Mouse (Mus musculus): ENCODE data around the gene Gm5475. TPM values are rescaled to one million over a fixed set of nuclear protein-coding genes. Genes with fewer than 3 reads are reported as not detected.

The Gm5475 gene
- polyA plus RNA-seq, 1 experiment, result 0.03 TPM

GRCm38 (mm10) chr15:100414942-100415341 lies 7.0 kb upstream of the Gm5475 start:
- TF ChIP-seq CTCF (IDR thresholded peaks at IDR 0.05; ENCODE audit: borderline replicate concordance, extremely low read depth, insufficient read depth, insufficient read length) (no peak), POLR2A (IDR thresholded peaks at IDR 0.05; ENCODE audit: borderline replicate concordance, extremely low read depth, insufficient read depth, insufficient read length, poor library complexity, severe bottlenecking) (no peak)
- no peak for DNase-seq (ENCODE audit: low read depth)

DNA sequence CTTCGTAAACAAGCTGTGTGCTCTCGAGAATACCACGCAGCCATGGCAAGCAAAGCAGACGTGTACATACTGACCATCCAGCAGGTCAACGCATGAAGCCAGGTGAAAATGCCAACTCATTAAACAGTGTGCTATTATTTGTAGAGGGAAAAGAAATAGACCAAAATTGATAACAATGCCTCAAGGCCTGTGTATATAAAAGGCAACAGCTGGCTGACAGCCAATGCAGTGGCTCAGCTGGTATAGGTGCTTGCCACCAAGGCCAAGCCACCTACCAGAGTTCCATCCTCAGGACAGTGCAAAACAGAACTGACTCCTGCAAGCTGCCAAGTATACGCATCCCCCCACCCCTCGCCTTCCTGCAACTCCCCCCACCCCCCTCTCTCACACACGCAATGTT lies 6.3 kb upstream of the Gm5475 start:
- TF ChIP-seq POLR2A (IDR thresholded peaks at IDR 0.05; ENCODE audit: borderline replicate concordance, extremely low read depth, insufficient read depth, insufficient read length, poor library complexity, severe bottlenecking) (no peak), CTCF (IDR thresholded peaks at IDR 0.05; ENCODE audit: borderline replicate concordance, extremely low read depth, insufficient read depth, insufficient read length) (no peak)
- no peak for DNase-seq (ENCODE audit: low read depth)

DNA sequence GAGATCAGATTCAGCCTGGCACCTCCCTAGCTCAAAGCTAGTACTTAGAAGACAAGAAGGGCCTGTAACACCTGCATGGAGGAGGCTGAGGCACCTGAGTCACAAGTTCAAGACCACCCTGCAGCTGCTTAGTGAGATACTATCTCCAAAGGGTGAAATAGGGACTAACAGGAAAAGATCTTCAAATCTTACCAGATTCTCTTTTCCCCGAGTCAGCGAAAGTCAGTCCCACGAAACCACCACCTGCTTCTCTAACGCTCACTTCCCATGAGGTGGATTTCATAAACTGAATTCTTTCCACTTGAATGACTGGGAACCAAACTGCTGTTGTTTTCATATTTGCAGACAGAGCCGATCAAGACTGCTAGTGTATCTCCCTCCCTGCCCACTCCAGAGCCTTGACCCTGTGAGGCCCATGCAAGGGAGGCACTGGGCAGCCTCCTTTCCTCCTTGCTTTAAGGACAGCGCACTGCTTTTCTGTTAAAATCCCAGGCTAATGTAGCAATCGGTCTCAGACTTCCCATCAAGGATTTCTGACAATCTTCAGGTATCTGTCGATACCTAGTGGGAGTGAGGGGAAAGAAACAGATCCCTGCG lies 4.0 kb upstream of the Gm5475 start:
- DNase-seq (ENCODE audit: low read depth), result no peak
- no peak for TF ChIP-seq POLR2A (IDR thresholded peaks at IDR 0.05; ENCODE audit: borderline replicate concordance, extremely low read depth, insufficient read depth, insufficient read length, poor library complexity, severe bottlenecking)
- TF ChIP-seq CTCF (IDR thresholded peaks at IDR 0.05; ENCODE audit: borderline replicate concordance, extremely low read depth, insufficient read depth, insufficient read length), result no peak

GRCm38 (mm10) chr15:100419311-100419710 lies 2.6 kb upstream of the Gm5475 start:
- TF ChIP-seq CTCF (IDR thresholded peaks at IDR 0.05; ENCODE audit: borderline replicate concordance, extremely low read depth, insufficient read depth, insufficient read length), result no peak
- TF ChIP-seq POLR2A (IDR thresholded peaks at IDR 0.05; ENCODE audit: borderline replicate concordance, extremely low read depth, insufficient read depth, insufficient read length, poor library complexity, severe bottlenecking), result no peak
- peak; percentile 33 for DNase-seq (ENCODE audit: low read depth)

DNA sequence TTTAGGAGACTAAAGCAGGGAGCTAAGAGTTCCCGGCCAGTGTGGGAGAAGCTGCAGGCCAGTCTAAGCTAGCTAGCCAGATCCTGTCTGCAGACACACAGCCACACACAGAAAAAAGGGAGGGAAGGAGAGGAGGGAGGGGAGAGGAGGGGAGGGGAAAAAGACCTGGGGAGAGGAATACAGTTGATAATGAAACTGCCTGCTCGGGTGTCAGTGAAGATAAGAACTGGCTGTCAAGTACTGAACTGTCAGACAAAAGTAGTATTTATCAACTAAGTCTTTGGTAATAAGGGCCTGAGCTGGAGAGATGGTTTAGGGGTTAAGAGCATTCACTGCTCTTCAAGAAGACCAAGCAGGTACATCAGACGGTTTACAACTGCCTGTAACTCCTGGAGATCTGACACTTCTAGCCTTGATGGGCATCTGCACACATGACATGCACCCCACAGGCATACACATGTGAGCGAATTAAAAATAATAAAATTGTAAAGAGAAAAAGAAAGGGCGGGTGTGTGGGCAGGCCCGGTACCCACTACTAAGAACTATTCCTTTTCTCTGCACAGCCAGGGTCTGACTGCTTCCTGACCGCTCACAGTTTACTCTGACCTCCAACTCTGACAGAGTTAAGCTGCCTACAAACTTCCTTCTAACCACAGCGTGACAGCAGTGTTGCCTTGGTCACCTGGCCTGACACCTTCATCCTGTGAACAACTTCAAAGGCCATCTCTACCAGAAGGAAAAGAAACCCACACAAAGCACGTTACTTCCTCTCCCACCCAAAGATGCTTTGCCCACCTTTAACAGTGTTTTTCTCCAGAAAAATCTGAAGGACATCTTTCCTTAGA lies 1.8 kb upstream of the Gm5475 start:
- no peak for DNase-seq (ENCODE audit: low read depth)
- no peak for TF ChIP-seq POLR2A (IDR thresholded peaks at IDR 0.05; ENCODE audit: borderline replicate concordance, extremely low read depth, insufficient read depth, insufficient read length, poor library complexity, severe bottlenecking)
- no peak for TF ChIP-seq CTCF (IDR thresholded peaks at IDR 0.05; ENCODE audit: borderline replicate concordance, extremely low read depth, insufficient read depth, insufficient read length)

- TF ChIP-seq POLR2A (IDR thresholded peaks at IDR 0.05; ENCODE audit: borderline replicate concordance, extremely low read depth, insufficient read depth, insufficient read length, poor library complexity, severe bottlenecking) (no peak), CTCF (IDR thresholded peaks at IDR 0.05; ENCODE audit: borderline replicate concordance, extremely low read depth, insufficient read depth, insufficient read length) (no peak)
- DNase-seq (ENCODE audit: low read depth), result no peak
These were observed 739 bp upstream of the Gm5475 start for GRCm38 (mm10) chr15:100421059-100421757.

DNA sequence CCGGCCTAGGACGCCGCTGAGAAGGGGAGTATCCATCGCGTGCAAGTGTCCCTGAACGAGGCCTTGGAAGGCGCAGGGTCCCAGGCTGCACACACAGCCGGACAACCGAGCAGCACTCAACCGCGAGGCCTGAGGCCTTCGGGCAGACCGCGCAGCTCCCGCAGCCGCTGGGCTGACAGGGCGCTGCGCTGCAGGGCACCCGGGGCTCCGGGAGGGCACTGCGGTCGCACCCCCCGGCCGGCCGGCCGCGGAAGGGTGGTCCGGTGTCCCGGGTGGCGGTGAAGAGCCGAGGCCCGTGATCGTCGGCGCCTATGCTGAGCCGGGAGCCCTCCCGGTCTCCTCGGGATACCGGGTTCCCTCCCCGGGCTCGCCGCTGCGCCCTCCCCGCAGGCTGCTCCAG lies 529 bp downstream of the Gm5475 start:
- no peak for TF ChIP-seq POLR2A (IDR thresholded peaks at IDR 0.05; ENCODE audit: borderline replicate concordance, extremely low read depth, insufficient read depth, insufficient read length, poor library complexity, severe bottlenecking)
- TF ChIP-seq CTCF (IDR thresholded peaks at IDR 0.05; ENCODE audit: borderline replicate concordance, extremely low read depth, insufficient read depth, insufficient read length), result no peak
- peak; percentile 50 for DNase-seq (ENCODE audit: low read depth)

DNA sequence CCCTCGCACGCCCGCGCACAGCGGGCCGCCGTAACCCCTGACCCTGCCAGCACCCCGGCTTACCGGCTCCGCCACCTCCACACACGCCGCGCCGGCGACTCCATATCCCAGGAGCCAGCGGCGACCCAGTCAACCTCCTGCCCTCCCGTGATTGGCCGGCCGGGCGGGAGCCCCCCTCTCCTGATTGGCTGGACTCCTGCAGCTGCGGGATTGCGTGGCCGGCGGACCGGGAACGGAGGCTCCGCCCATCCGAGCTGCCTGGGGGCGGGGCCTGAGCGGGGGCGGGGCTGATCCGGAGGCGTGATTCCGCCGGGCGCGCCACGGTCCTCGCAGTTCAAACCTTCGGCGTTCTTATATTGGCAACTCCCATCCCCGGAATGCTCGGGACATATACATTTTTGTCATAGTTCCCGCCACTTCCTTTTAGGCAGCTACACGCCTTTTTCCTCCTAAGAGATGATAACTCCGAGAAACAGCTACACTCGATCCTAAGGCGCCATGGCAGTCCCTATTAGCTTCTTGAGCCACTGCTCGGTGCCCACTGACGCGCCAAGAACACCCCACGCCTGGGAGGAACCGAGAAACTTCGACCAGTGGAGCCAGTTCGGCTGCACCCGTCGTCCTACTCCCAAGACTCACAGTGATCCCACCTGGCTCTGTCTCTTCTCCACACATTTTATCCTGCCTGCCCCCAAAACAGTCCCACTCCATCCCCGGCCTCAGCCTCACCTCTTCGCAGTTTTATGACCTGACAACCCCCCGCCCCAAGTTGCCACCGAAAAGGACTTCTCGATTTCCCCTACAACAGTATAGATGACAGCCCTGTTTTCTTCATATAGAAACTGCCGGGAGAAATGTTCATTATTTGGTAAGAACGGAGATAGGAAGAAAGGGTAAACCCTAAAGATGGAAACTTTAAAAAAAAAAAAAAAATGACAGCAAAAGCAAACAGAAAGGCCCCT lies 1.2 kb downstream of the Gm5475 start:
- peak; percentile 97 for DNase-seq (ENCODE audit: low read depth)
- no peak for TF ChIP-seq CTCF (IDR thresholded peaks at IDR 0.05; ENCODE audit: borderline replicate concordance, extremely low read depth, insufficient read depth, insufficient read length)
- peak; percentile 89 for TF ChIP-seq POLR2A (IDR thresholded peaks at IDR 0.05; ENCODE audit: borderline replicate concordance, extremely low read depth, insufficient read depth, insufficient read length, poor library complexity, severe bottlenecking)

DNA sequence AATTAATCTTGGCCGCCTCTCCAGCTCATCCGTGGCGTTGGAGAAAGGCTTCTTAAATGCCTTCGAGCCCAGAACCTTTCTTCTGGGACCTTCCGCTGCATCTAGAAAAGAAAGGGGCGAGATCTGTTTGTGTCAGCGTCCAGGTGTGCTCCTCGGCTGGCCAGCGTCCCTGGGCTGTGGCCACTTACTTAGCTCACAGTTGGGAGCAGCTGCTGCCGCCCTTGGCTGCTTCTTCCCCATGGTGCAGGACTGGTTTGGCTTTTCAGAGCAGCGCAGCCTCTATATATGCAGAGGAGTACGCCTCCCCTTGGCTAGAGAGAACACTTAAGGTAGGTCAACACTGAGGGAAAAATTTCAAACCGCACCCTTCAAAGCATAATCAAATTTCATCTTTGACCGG lies 2.0 kb downstream of the Gm5475 start:
- TF ChIP-seq POLR2A (IDR thresholded peaks at IDR 0.05; ENCODE audit: borderline replicate concordance, extremely low read depth, insufficient read depth, insufficient read length, poor library complexity, severe bottlenecking) (no peak), CTCF (IDR thresholded peaks at IDR 0.05; ENCODE audit: borderline replicate concordance, extremely low read depth, insufficient read depth, insufficient read length) (no peak)
- no peak for DNase-seq (ENCODE audit: low read depth)

- no peak for TF ChIP-seq POLR2A (IDR thresholded peaks at IDR 0.05; ENCODE audit: borderline replicate concordance, extremely low read depth, insufficient read depth, insufficient read length, poor library complexity, severe bottlenecking)
- TF ChIP-seq CTCF (IDR thresholded peaks at IDR 0.05; ENCODE audit: borderline replicate concordance, extremely low read depth, insufficient read depth, insufficient read length), result no peak
- DNase-seq (ENCODE audit: low read depth), result no peak
These were observed 2.6 kb downstream of the Gm5475 start, which contains the start of gene Slc11a2 for GRCm38 (mm10) chr15:100424396-100425122. Gene Slc11a2 (minus strand): TSS chr15:100425072.
